ENCODE assay signal across 11 mouse cellular contexts in genomic region chr19:7128551-7129475, GRCm38 (mm10). TPM values are rescaled to one million over a fixed set of nuclear protein-coding genes. Genes with fewer than 3 reads are reported as not detected.
DNase-seq lines count a peak whose midpoint lies in the region; ATAC-seq lines count a peak whose summit lies in the region.
"Had no signal": no experiment of that assay in that cellular context is flagged by ENCODE, and none has a peak within 500 bp of the region (broad histone marks: within the 10 kb centered on the region; RNA-seq: fewer than 3 reads in every experiment).

No protein-coding gene starts in this region.

- peaks cover 43% of the 10 kb centered on the region for H3K4me1 ChIP-seq in forebrain, embryonic 12.5 days
- H3K4me1 ChIP-seq in midbrain, embryonic 13.5 days (replicated peaks): peaks cover 38% of the 10 kb centered on the region
- H3K4me1 ChIP-seq: lung, embryonic 15.5 days had no signal

- ATAC-seq in forebrain, embryonic 12.5 days (ENCODE audit: low FRiP score): peak; percentile 51
- ATAC-seq in midbrain, embryonic 13.5 days: peak; percentile 72
- no peak for ATAC-seq in frontal cortex, adult (ENCODE audit: low TSS enrichment)

- no peak overlapping the region for H3K4me3 ChIP-seq in forebrain, embryonic 12.5 days (replicated peaks)
- no peak overlapping the region for H3K4me3 ChIP-seq in midbrain, embryonic 13.5 days (replicated peaks)
- H3K4me3 ChIP-seq: lung, embryonic 15.5 days had no signal

- WGBS in forebrain, embryonic 12.5 days: 40% methylated on average over 19 of the region's 19 CpGs
- WGBS in midbrain, embryonic 13.5 days: 36% methylated on average over 19 of the region's 19 CpGs

- H3K9ac ChIP-seq in forebrain, embryonic 12.5 days: peak overlapping the region; percentile 38; the same call in 1 of the 2 replicates
- peak overlapping the region; percentile 36; the same call in 1 of the 2 replicates for H3K9ac ChIP-seq in midbrain, embryonic 13.5 days (replicated peaks)
- H3K9ac ChIP-seq: lung, embryonic 15.5 days had no signal

- peaks cover 37% of the 10 kb centered on the region for H3K27me3 ChIP-seq in forebrain, embryonic 12.5 days
- H3K27me3 ChIP-seq in midbrain, embryonic 13.5 days: peaks cover 48% of the 10 kb centered on the region

- no peaks in the 10 kb centered on the region for H3K36me3 ChIP-seq in forebrain, embryonic 12.5 days (replicated peaks)
- H3K36me3 ChIP-seq in midbrain, embryonic 13.5 days: no peaks in the 10 kb centered on the region
- H3K36me3 ChIP-seq: G1E; lung, embryonic 15.5 days had no signal

- DNase-seq in cerebellum, adult 11 months: peak; percentile 66
- DNase-seq in cerebellum, adult 9-11 months: peak; percentile 83
- no peak for DNase-seq in B cell, adult 2 months
- DNase-seq in heart, postnatal 4 days: no peak
- DNase-seq: kidney, postnatal 10 days had no signal

- H3K27ac ChIP-seq in forebrain, embryonic 12.5 days: peak overlapping the region; percentile 54
- H3K27ac ChIP-seq in midbrain, embryonic 13.5 days: peak overlapping the region; percentile 68
- H3K27ac ChIP-seq: lung, embryonic 15.5 days had no signal

- no peaks in the 10 kb centered on the region for H3K9me3 ChIP-seq in forebrain, embryonic 12.5 days
- no peaks in the 10 kb centered on the region for H3K9me3 ChIP-seq in midbrain, embryonic 13.5 days
- H3K9me3 ChIP-seq: G1E; lung, embryonic 15.5 days had no signal

- H3K4me2 ChIP-seq in forebrain, embryonic 12.5 days: no peak overlapping the region
- 0 out of 2 replicates have a peak overlapping the region, but pooled peaks have one; percentile 12 for H3K4me2 ChIP-seq in midbrain, embryonic 13.5 days (replicated peaks)
- H3K4me2 ChIP-seq: lung, embryonic 15.5 days had no signal

RNA-seq across cellular contexts. Expression of gene Flrt1, which starts 23.3 kb away (rescaled TPM):
- polyA plus RNA-seq in forebrain, embryonic 12.5 days (2016; fragmentation: Nextera tagmentation; extraction: Ambion mirVana): 7.3 and 8.0 TPM in 2 replicates
- 8.3 and 9.2 TPM in 2 replicates for polyA plus RNA-seq in midbrain, embryonic 13.5 days (2015; fragmentation: Nextera tagmentation; extraction: Ambion mirVana)
- 1 to 10 TPM; 1.8 to 2.1 TPM for total RNA-seq in heart, postnatal 4 days (2021)
- total RNA-seq: common myeloid progenitor, adult 5-6 weeks had no signal
- polyA plus RNA-seq: G1E had no signal

Comparison
In these comparisons a context has a peak if more than half of its experiments do, and no peak if none do; other contexts are left out.
1. DNase-seq: peak in cerebellum, adult 11 months (single experiment) and cerebellum, adult 9-11 months (single experiment); none in B cell, adult 2 months (0 of 2) and heart, postnatal 4 days (single experiment).